Mouse (Mus musculus) hindbrain, postnatal 0 days (tissue): ENCODE measurements around the gene Cramp1l. TPM values are rescaled to one million over a fixed set of nuclear protein-coding genes. Genes with fewer than 3 reads are reported as not detected.

Experiments used
- ATAC-seq: fragments of 200-750 bp; cut with Nextera tagmentation; 2 replicates; pipeline ENCODE4 v1.8.0; 2017; ENCODE audit warnings: mild to moderate bottlenecking, moderate TSS enrichment, moderate library complexity
- DNase-seq: peaks from one replicate; pipeline ENCODE4 v3.0.0-alpha.2; 2015; ENCODE audit warnings: low spot score
- H3K27ac ChIP-seq: fragments of 300-500 bp; sonication (generic); 2 replicates; pipeline ENCODE4 v1.5.1; 2014; ENCODE audit warnings: mild to moderate bottlenecking
- H3K27me3 ChIP-seq: fragments of 300-500 bp; sonication (generic); 2 replicates; pipeline ENCODE4 v1.6.1; 2014; ENCODE audit warnings: low read length, mixed read lengths; ENCODE audit not compliant: insufficient read depth
- H3K36me3 ChIP-seq: fragments of 300-500 bp; sonication (generic); 2 replicates; pipeline ENCODE4 v1.6.1; 2014; ENCODE audit warnings: low read length, mixed read lengths; ENCODE audit not compliant: insufficient read depth
- H3K4me1 ChIP-seq: fragments of 300-500 bp; sonication (generic); 2 replicates; pipeline ENCODE4 v1.6.1; 2014; ENCODE audit warnings: antibody characterized with exemption, low read length, mixed read lengths; ENCODE audit not compliant: insufficient read depth
- H3K4me2 ChIP-seq: fragments of 300-500 bp; sonication (generic); 2 replicates; pipeline ENCODE4 v1.6.1; 2014; ENCODE audit warnings: low read depth, mild to moderate bottlenecking, low read length, moderate library complexity, mixed read lengths
- H3K4me3 ChIP-seq: fragments of 300-500 bp; sonication (generic); 2 replicates; pipeline ENCODE4 v1.5.1; 2014; ENCODE audit warnings: low read length
- H3K9ac ChIP-seq: fragments of 300-500 bp; sonication (generic); replicated peaks from 2 replicates; pipeline ENCODE4 v1.6.1; 2014; ENCODE audit warnings: mild to moderate bottlenecking, low read length, moderate library complexity, mixed read lengths
- H3K9me3 ChIP-seq: fragments of 300-500 bp; sonication (generic); 2 replicates; pipeline ENCODE4 v1.6.1; 2016; ENCODE audit warnings: low read length, mixed read lengths
- CTCF ChIP-seq: IDR thresholded peaks from 2 replicates; pipeline ENCODE4 v1.5.1; 2016; ENCODE audit warnings: antibody characterized with exemption, control low read depth, low read depth
- WGBS: fragments of 180-500 bp; shearing (Covaris S2); extraction: QIAGEN DNeasy Blood & Tissue Kit; methylation state at CpG from one replicate; pipeline ENCODE4 v1.1.7; 2014; 5-methylcytosine and 5-hydroxymethylcytosine counted together
- polyA plus RNA-seq: library from polyadenylated mRNA; unstranded; fragments of >200 nt; fragmentation: Nextera tagmentation; extraction: Ambion mirVana; gene quantifications from 2 replicates; pipeline ENCODE4 v1.2.1, GENCODE M21; 2015
- total RNA-seq: library from RNA; depleted of rRNA; stranded (reverse); fragments of >200 nt; gene quantifications from 2 replicates; pipeline ENCODE4 v1.2.3, GENCODE M21; 2014

The Cramp1l gene
- total and polyA plus RNA-seq, 2 experiments from 2014 or later, result 3.7 to 24.4 TPM

DNA sequence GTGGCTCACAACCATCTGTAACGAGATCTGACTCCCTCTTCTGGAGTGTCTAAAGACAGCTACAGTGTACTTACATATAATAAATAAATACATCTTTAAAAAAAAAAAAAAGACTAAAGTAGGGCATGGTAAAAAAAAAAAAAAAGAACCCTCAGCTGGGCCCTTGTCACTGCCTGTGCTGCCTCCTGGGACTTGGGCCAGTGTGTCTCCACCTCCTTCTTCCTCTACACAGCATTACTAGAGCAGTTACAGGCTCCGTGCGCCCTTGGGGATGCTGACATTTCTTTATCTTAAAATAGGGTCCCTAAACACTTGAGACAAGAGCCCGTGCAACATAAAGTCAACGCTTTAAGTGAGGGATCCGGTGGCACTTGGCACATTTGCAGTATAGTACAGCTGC lies 31.6 kb upstream of the Cramp1l start:
- Histone ChIP-seq H3K36me3 (peaks cover 17% of the 10 kb centered on the region), H3K27ac (no peak overlapping the region)
- WGBS, result 92% methylated on average over 5 of the region's 6 CpGs

DNA sequence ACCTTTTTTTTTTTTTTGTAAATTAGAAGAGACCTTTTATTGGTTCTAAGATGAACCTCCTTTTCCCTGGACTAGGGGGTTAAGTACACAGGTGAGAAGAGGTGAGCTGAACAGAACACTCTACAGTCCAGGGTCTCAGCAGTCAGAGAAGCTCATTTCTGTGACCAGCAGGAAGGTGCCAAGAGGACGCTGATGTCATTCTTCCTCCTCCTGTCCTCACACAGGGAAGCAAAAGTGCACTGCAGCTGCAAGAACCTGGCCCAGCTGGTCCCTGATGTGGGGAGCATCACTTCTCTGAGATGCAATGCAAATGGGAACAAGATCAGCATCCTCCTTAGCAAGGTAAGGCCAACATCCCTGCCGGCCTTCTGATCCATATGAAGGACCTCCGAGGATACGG lies 29.7 kb upstream of the Cramp1l start:
- Histone ChIP-seq H3K36me3 (peaks cover 12% of the 10 kb centered on the region; the same call in 1 of the 2 replicates), H3K27ac (no peak overlapping the region), H3K9ac (no peak overlapping the region), H3K4me3 (no peak overlapping the region), H3K4me1 (no peaks in the 10 kb centered on the region), H3K9me3 (no peaks in the 10 kb centered on the region), H3K27me3 (no peaks in the 10 kb centered on the region), H3K4me2 (no peak overlapping the region)
- 89% methylated on average over 4 of the region's 4 CpGs for WGBS
- TF ChIP-seq CTCF, result no peak
- no peak for ATAC-seq
- no peak for DNase-seq

More for the DNA sequence above, 31.6 kb upstream of the Cramp1l start:
- TF ChIP-seq CTCF, result no peak
- Histone ChIP-seq H3K27me3 (no peaks in the 10 kb centered on the region), H3K9ac (no peak overlapping the region), H3K4me2 (no peak overlapping the region), H3K4me3 (no peak overlapping the region), H3K9me3 (no peaks in the 10 kb centered on the region), H3K4me1 (no peaks in the 10 kb centered on the region)
- no peak for ATAC-seq
- no peak for DNase-seq

DNA sequence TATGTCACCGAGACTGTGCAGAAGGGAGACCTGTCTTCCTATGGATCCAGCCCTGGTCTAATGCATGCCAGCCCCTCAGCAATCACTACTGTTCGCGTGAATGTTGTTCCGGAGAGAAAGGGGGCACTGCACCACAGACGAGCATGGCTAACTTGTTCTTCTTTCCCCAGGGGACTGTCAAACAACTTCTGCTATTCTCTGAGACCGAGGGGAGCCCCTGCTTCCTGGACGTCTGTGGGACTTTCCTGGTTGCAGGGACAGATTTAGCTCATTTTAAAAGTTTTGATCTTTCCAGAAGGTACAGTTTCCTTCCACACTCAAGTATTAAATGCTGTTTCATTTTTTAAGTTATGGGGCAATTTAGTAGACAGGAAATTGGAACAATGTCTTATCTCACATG lies 29.3 kb upstream of the Cramp1l start:
- Histone ChIP-seq H3K4me3 (no peak overlapping the region), H3K9ac (no peak overlapping the region), H3K4me2 (no peak overlapping the region), H3K27me3 (no peaks in the 10 kb centered on the region), H3K36me3 (peaks cover 10% of the 10 kb centered on the region; the same call in 1 of the 2 replicates), H3K9me3 (no peaks in the 10 kb centered on the region), H3K27ac (no peak overlapping the region), H3K4me1 (no peaks in the 10 kb centered on the region)
- no peak for DNase-seq
- no peak for ATAC-seq
- 80% methylated on average over 7 of the region's 7 CpGs for WGBS
- no peak for TF ChIP-seq CTCF

- H3K27me3 ChIP-seq, result no peaks in the 10 kb centered on the region
- ATAC-seq, result no peak
- peak; percentile 59 for TF ChIP-seq CTCF
- no peak overlapping the region for H3K4me3 ChIP-seq
- no peak overlapping the region for H3K27ac ChIP-seq
- WGBS, result 58% methylated on average over 4 of the region's 4 CpGs
- no peak overlapping the region for H3K4me2 ChIP-seq
- H3K9ac ChIP-seq, result no peak overlapping the region
- H3K36me3 ChIP-seq, result peaks cover 23% of the 10 kb centered on the region
- no peaks in the 10 kb centered on the region for H3K9me3 ChIP-seq
- no peaks in the 10 kb centered on the region for H3K4me1 ChIP-seq
- peak; percentile 39 for DNase-seq
Measured at GRCm38 (mm10) chr17:25036183-25036582, 20.6 kb upstream of the Cramp1l start.

DNA sequence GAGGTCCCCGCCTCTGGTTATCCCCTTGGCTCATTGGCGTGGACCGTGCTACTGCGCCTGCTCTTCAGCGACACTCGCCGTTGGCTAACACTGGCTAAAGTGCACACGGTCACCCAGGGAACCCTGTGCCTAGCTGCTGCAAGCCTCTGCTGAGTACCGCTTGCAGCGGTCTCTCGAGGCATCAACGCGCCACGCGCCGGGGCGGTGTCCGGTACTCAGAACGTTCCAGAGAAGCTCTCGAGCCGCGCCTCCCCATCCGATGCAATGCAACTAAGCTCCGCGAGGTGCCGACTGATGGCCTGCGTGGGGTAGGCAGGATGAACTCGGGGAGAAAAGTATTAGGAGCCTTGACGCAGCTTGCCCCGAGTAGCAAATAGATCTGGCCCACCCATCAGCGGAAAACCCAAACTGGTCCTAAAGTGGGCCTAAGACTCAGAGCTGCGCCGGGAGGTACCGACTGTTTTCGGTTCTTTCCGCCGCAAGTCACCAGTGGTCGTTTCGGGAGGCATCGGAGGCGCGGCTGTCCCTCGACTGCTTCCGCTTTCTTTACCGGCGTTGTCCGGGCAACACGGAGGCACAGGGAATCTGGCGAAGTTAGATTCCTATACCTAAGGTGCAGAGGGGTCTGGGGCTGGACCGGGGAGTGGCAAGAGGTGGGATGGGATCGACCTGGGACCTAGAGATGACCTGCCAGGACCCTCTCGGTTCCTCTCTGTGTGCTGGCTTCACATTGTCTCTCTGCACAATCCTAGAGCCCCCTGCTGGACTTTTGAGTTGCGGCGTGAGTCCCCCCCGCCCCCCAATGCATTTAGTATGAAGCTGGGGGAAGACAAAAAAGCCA lies 924 bp upstream of the Cramp1l start:
- Histone ChIP-seq H3K4me2 (peak overlapping the region; percentile 98), H3K9me3 (no peaks in the 10 kb centered on the region), H3K9ac (peak overlapping the region; percentile 67), H3K36me3 (peaks cover 7% of the 10 kb centered on the region; the same call in 1 of the 2 replicates), H3K27me3 (no peaks in the 10 kb centered on the region), H3K4me3 (peak overlapping the region; percentile 89), H3K4me1 (peaks cover 10% of the 10 kb centered on the region), H3K27ac (peak overlapping the region; percentile 77)
- under 1% methylated on average over 55 of the region's 55 CpGs for WGBS
- TF ChIP-seq CTCF, result peak; percentile 56
- ATAC-seq, result peak; percentile 91
- DNase-seq, result peak; percentile 88

- no peaks in the 10 kb centered on the region for H3K9me3 ChIP-seq
- H3K27me3 ChIP-seq, result no peaks in the 10 kb centered on the region
- H3K4me1 ChIP-seq, result peaks cover 10% of the 10 kb centered on the region
- peak overlapping the region; percentile 89 for H3K4me3 ChIP-seq
- ATAC-seq, result no peak
- no peak for TF ChIP-seq CTCF
- peak; percentile 53 for DNase-seq
- peak overlapping the region; percentile 98 for H3K4me2 ChIP-seq
- peaks cover 10% of the 10 kb centered on the region; the same call in 1 of the 2 replicates for H3K36me3 ChIP-seq
- peak overlapping the region; percentile 85 for H3K9ac ChIP-seq
- H3K27ac ChIP-seq, result peak overlapping the region; percentile 87
- under 1% methylated on average over 39 of the region's 39 CpGs for WGBS
Measured at GRCm38 (mm10) chr17:25014841-25015570, 582 bp downstream of the Cramp1l start.
